Mouse (Mus musculus) regulatory T cell (primary cell): ENCODE results near the gene Ubl3.

Source experiments
- in situ Hi-C: fragments of 300-600 bp; cut with MboI, MseI; formaldehyde crosslinking; loops from one replicate; pipeline ENCODE4 v1.15.1; 2025; ENCODE audit warnings: high pct_unique_total_duplicates

Ubl3 gene

GRCm38 (mm10) chr5:148563281-148563680, 10.7 kb upstream of the Ubl3 start:
- in situ Hi-C loops = no loop called here

- in situ Hi-C loops = no loop called here
Observed at GRCm38 (mm10) chr5:148562235-148562634, 9.6 kb upstream of the Ubl3 start.

- in situ Hi-C loops = loop anchor here (5.0 kb wide), 1 partner anchor 167 kb away; no protein-coding TSS in a partner anchor
Observed at GRCm38 (mm10) chr5:148559261-148559958, 6.8 kb upstream of the Ubl3 start.

GRCm38 (mm10) chr5:148558472-148558871, 5.9 kb upstream of the Ubl3 start:
- in situ Hi-C loops = loop anchor here (5.0 kb wide), 1 partner anchor 166 kb away; no protein-coding TSS in a partner anchor

- in situ Hi-C loops = loop anchor here (5.0 kb wide), 1 partner anchor 164 kb away; no protein-coding TSS in a partner anchor
Observed at GRCm38 (mm10) chr5:148556509-148556908, 3.9 kb upstream of the Ubl3 start.

GRCm38 (mm10) chr5:148555156-148555555, 2.6 kb upstream of the Ubl3 start:
- in situ Hi-C loops = loop anchor here (5.0 kb wide), 1 partner anchor 163 kb away; no protein-coding TSS in a partner anchor

- in situ Hi-C loops = loop anchor here (5.0 kb wide), 1 partner anchor 162 kb away; no protein-coding TSS in a partner anchor
Observed at GRCm38 (mm10) chr5:148554701-148555100, 2.1 kb upstream of the Ubl3 start.

- in situ Hi-C loops = no loop called here
Observed at GRCm38 (mm10) chr5:148554242-148554641, 1.7 kb upstream of the Ubl3 start.

- in situ Hi-C loops = no loop called here
Observed at GRCm38 (mm10) chr5:148553723-148554122, 1.1 kb upstream of the Ubl3 start.

GRCm38 (mm10) chr5:148551764-148552136, 839 bp downstream of the Ubl3 start:
- in situ Hi-C loops = no loop called here

- in situ Hi-C loops = no loop called here
Observed at GRCm38 (mm10) chr5:148550821-148551763, 1.5 kb downstream of the Ubl3 start.

GRCm38 (mm10) chr5:148550393-148550792, 2.2 kb downstream of the Ubl3 start:
- in situ Hi-C loops = no loop called here

- in situ Hi-C loops = no loop called here
Observed at GRCm38 (mm10) chr5:148549307-148549706, 3.3 kb downstream of the Ubl3 start.

- in situ Hi-C loops = no loop called here
Observed at GRCm38 (mm10) chr5:148548568-148548967, 4.0 kb downstream of the Ubl3 start.

- in situ Hi-C loops = no loop called here
Observed at GRCm38 (mm10) chr5:148547870-148548456, 4.6 kb downstream of the Ubl3 start.

- in situ Hi-C loops = no loop called here
Observed at GRCm38 (mm10) chr5:148546970-148547369, 5.6 kb downstream of the Ubl3 start.

- in situ Hi-C loops = loop anchor here (5.0 kb wide), 1 partner anchor 52 kb away; no protein-coding TSS in a partner anchor
Observed at GRCm38 (mm10) chr5:148544733-148545132, 7.9 kb downstream of the Ubl3 start.

- in situ Hi-C loops = loop anchor here (5.0 kb wide), 1 partner anchor 50 kb away; no protein-coding TSS in a partner anchor
Observed at GRCm38 (mm10) chr5:148542196-148542595, 10.4 kb downstream of the Ubl3 start.

- in situ Hi-C loops = no loop called here
Observed at GRCm38 (mm10) chr5:148535669-148536430, 16.7 kb downstream of the Ubl3 start.

GRCm38 (mm10) chr5:148534644-148535043, 17.9 kb downstream of the Ubl3 start:
- in situ Hi-C loops = no loop called here

GRCm38 (mm10) chr5:148533924-148534323, 18.7 kb downstream of the Ubl3 start:
- in situ Hi-C loops = no loop called here
